Mouse (Mus musculus) forebrain, embryonic 16.5 days (tissue): ENCODE measurements at regions not wholly inside any gene's neighbourhood (a gene's known extent, or its start where the extent isn't known, plus 50 kb on each side); places are given as distances from the start of the nearest gene placed in this dataset.

Source experiments
- ATAC-seq: fragments of 200-750 bp; cut with Nextera tagmentation; 2 replicates; pipeline ENCODE4 v1.8.0; 2017; ENCODE audit warnings: mild to moderate bottlenecking, moderate library complexity
- H3K27ac ChIP-seq: fragments of 300-500 bp; sonication (generic); 2 replicates; pipeline ENCODE4 v1.5.1; 2014; ENCODE audit warnings: low read length, control low read depth
- H3K27me3 ChIP-seq: fragments of 300-500 bp; sonication (generic); replicated peaks from 2 replicates; pipeline ENCODE4 v1.6.1; 2014; ENCODE audit warnings: low read length; ENCODE audit not compliant: control insufficient read depth, insufficient read depth
- H3K36me3 ChIP-seq: fragments of 300-500 bp; sonication (generic); 2 replicates; pipeline ENCODE4 v1.6.1; 2014; ENCODE audit not compliant: control insufficient read depth, insufficient read depth
- H3K4me1 ChIP-seq: fragments of 300-500 bp; sonication (generic); replicated peaks from 2 replicates; pipeline ENCODE4 v1.6.1; 2014; ENCODE audit warnings: low read length; ENCODE audit not compliant: control insufficient read depth, insufficient read depth
- H3K4me2 ChIP-seq: fragments of 300-500 bp; sonication (generic); 2 replicates; pipeline ENCODE4 v1.6.1; 2014; ENCODE audit warnings: mild to moderate bottlenecking, low read length, control low read depth
- H3K4me3 ChIP-seq: fragments of 300-500 bp; sonication (generic); replicated peaks from 2 replicates; pipeline ENCODE4 v1.5.1; 2014; ENCODE audit warnings: mild to moderate bottlenecking, low read length, control low read depth
- H3K9ac ChIP-seq: fragments of 300-500 bp; sonication (generic); replicated peaks from 2 replicates; pipeline ENCODE4 v1.6.1; 2014; ENCODE audit warnings: low read depth, low read length, control low read depth
- H3K9me3 ChIP-seq: fragments of 300-500 bp; sonication (generic); 2 replicates; pipeline ENCODE4 v1.6.1; 2016; ENCODE audit warnings: low read length; ENCODE audit not compliant: control insufficient read depth
- WGBS: fragments of 180-500 bp; shearing (Covaris S2); extraction: QIAGEN DNeasy Blood & Tissue Kit; methylation state at CpG from one replicate; pipeline ENCODE4 v1.1.7; 2014; 5-methylcytosine and 5-hydroxymethylcytosine counted together

DNA sequence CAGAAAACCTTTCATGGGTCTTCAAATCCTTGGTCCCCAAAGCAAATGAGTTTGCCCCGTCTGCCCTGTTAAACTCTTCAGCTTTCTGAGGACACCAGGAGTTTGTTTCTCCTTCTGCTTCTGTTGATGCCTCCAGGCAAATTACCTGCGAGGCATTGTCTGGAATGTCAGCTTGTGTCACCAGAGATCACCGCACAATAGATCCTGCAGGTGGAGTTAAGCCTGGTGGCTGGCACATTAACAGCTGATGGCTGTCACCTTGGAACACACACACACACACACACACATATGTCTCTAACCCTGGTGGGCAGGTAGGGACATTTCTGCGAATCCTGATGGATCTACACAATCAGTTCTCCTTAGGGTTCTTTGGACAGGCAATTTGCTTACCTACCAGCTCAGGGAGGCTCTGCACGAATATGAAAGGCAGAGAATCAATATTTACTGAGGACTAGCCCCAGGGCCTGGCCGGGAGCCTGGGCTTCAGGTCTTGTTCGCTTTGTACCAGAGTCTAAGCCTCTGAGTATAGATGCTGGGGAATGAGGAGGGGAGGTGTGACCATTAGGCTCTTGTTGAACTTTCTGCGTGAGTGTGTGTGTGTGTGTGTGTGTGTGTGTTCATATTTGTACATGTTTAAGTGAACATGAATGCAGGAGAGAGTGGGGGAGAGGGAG, 143.4 kb downstream of the Inhbb start:
- H3K36me3 ChIP-seq: no peaks in the 10 kb centered on the region
- H3K9ac ChIP-seq: no peak overlapping the region
- H3K9me3 ChIP-seq: no peaks in the 10 kb centered on the region
- no peaks in the 10 kb centered on the region for H3K27me3 ChIP-seq
- no peaks in the 10 kb centered on the region for H3K4me1 ChIP-seq
- no peak overlapping the region for H3K4me3 ChIP-seq
- WGBS: 79% methylated on average over 8 of the region's 8 CpGs
- ATAC-seq: no peak
- H3K4me2 ChIP-seq: no peak overlapping the region
- no peak overlapping the region for H3K27ac ChIP-seq

DNA sequence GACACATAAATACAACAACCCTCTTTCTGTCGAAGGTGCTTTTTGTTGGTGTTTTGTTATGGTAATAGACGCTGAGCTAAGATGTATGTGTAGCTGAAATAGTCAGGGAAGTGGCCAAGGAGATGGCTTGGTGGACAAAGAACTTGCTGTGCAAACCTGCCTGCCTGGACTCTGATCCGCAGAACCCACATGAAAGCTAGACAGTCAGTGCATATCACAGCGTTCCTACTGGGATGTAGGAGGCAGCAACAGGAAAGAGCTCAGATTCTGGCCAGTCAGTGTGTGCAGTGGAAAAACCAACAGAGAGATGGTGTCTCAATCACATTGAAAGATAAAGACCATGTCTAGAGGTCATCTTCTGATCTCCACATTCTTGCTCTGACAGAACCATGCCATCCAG, 144.1 kb downstream of the Inhbb start:
- Histone ChIP-seq H3K9ac (no peak overlapping the region), H3K9me3 (no peaks in the 10 kb centered on the region), H3K4me3 (no peak overlapping the region), H3K27me3 (no peaks in the 10 kb centered on the region), H3K27ac (no peak overlapping the region), H3K4me1 (no peaks in the 10 kb centered on the region), H3K36me3 (no peaks in the 10 kb centered on the region), H3K4me2 (no peak overlapping the region)
- no peak for ATAC-seq
- WGBS: 62% methylated on average over 4 of the region's 4 CpGs

DNA sequence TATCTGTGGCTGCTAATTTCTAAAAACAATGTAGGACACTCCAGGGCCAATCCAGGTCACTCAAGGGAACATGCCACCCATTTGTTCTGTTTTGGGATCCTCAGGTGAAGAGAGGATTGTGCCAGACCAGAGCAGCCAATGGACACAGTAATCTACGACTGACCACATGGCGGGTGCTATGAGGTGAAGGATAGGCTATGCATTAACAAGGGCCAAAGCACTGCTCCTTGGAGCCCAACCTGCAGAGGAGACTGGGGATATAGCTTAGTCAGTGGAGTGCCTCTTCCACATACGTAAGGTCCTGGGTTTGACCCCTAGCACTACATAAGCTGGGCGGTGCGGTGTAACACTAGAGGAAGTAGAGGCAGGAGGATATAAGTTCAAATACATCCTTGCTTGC, 156.0 kb downstream of the Inhbb start:
- no peak overlapping the region for H3K27ac ChIP-seq
- H3K9ac ChIP-seq: no peak overlapping the region
- H3K36me3 ChIP-seq: no peaks in the 10 kb centered on the region
- WGBS: 94% methylated on average over 5 of the region's 5 CpGs
- H3K27me3 ChIP-seq: no peaks in the 10 kb centered on the region
- H3K4me1 ChIP-seq: peaks cover 3% of the 10 kb centered on the region; the same call in 1 of the 2 replicates
- no peak for ATAC-seq
- H3K9me3 ChIP-seq: peaks cover 4% of the 10 kb centered on the region; the same call in 1 of the 2 replicates
- H3K4me3 ChIP-seq: no peak overlapping the region
- H3K4me2 ChIP-seq: no peak overlapping the region

DNA sequence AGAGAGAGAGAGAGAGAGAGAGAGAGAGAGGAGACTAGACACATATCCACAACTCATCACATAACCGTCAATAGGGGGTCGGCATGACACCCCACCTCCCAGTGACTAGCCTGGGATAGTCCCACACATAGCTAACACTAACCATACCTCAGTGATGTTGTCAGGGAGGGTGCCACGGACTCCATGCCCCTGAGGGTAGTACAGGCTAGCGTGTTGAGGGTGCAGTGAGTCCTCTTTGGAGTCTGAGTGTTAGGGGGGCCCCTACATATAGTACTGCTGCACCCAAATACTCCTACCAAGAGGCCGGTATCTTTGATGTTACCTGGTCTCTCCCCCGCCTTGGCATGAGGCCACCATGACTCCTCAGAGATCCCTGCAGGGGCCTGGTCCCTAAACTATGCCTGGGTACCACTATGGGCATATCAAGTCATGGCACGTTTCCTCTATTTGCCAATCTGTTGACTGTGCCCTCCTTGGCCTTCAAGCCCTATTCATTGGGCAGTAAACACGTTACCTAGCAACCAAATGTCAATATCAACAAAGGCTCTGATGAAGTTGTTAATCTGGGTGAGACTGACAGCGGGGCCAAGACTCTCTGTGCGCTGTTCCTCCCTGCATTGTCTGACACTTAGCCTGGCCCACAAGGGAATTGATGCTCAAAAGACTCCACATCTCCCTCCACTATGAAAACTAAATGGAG, 156.7 kb downstream of the Inhbb start:
- Histone ChIP-seq H3K27ac (no peak overlapping the region), H3K4me1 (peaks cover 3% of the 10 kb centered on the region; the same call in 1 of the 2 replicates), H3K36me3 (no peaks in the 10 kb centered on the region), H3K9ac (no peak overlapping the region), H3K4me2 (no peak overlapping the region), H3K27me3 (no peaks in the 10 kb centered on the region), H3K4me3 (no peak overlapping the region), H3K9me3 (peaks cover 4% of the 10 kb centered on the region; the same call in 1 of the 2 replicates)
- 61% methylated on average over 10 of the region's 10 CpGs for WGBS
- no peak for ATAC-seq

DNA sequence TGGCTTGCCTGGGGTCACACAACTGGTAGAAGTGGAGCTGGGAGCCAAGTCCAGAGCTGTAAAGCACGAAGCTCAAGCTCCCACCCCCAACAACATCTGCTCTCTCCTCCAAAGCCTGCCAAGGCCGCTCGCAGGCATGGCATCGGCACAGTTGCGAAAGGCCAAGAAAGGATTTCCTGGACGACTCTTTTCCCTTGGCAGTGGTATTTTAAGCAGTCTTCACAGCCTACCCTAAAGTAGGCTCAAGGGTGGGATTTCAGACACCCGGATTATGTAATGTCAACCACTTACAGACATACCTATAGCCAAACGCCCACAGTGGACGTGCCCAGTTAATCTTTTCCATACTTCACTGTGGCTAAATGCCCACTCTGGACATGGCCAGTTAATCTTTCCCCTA, 162.6 kb downstream of the Inhbb start:
- Histone ChIP-seq H3K27me3 (no peaks in the 10 kb centered on the region), H3K9ac (no peak overlapping the region), H3K9me3 (peaks cover 4% of the 10 kb centered on the region; the same call in 1 of the 2 replicates), H3K27ac (no peak overlapping the region), H3K4me3 (no peak overlapping the region), H3K36me3 (no peaks in the 10 kb centered on the region), H3K4me2 (no peak overlapping the region), H3K4me1 (peaks cover 6% of the 10 kb centered on the region; the same call in 1 of the 2 replicates)
- WGBS: 64% methylated on average over 9 of the region's 9 CpGs
- ATAC-seq: no peak

DNA sequence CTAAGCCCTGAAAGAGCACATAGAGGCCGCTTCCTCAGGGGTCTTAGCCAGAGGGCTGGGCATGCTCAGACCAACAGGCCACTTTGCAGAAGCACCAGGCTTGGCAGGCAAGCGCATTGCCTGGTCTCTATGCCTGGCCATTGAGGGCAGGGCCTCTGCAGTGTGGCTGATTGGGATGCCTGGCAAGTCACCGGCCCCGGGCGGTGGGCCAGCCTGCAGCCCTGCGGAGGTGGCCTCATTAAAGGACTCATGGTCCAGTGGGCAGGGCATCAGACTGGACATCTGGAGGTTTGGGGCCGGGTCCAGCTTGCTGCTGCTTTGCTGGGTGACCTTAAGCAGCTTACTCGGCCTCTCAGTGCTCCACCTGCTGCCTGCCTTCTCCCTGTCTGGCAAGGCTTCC, 165.3 kb downstream of the Inhbb start:
- Histone ChIP-seq H3K9ac (no peak overlapping the region), H3K4me3 (no peak overlapping the region), H3K9me3 (peaks cover under 1% of the 10 kb centered on the region; the same call in 1 of the 2 replicates), H3K27ac (peak overlapping the region; percentile 71), H3K4me1 (peaks cover 6% of the 10 kb centered on the region; the same call in 1 of the 2 replicates), H3K4me2 (no peak overlapping the region), H3K27me3 (no peaks in the 10 kb centered on the region), H3K36me3 (no peaks in the 10 kb centered on the region)
- ATAC-seq: peak; percentile 82
- 25% methylated on average over 8 of the region's 8 CpGs for WGBS

DNA sequence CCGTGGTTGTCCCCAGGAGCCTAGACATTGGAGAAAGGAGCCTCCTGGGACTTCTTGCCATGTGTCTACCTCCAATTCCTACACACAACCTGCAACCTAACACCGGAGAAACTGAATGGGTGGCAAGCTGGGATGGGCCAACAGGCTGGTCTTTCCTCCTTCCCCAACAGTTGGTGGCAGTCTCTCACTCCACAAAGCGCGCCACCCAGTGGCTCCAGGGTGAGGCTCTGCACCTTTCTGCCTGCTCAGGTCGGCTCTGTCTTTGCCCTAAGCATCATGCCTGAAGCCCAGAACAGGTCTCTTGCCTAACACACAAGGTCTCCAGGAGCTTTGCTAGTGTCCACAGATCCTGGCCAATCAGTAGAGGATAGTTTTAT, 166.0 kb downstream of the Inhbb start:
- Histone ChIP-seq H3K27ac (peak overlapping the region; percentile 71), H3K36me3 (no peaks in the 10 kb centered on the region), H3K9ac (no peak overlapping the region), H3K9me3 (no peaks in the 10 kb centered on the region), H3K4me1 (peaks cover 6% of the 10 kb centered on the region; the same call in 1 of the 2 replicates), H3K4me2 (no peak overlapping the region), H3K27me3 (no peaks in the 10 kb centered on the region), H3K4me3 (no peak overlapping the region)
- peak; percentile 8; the same call in 1 of the 2 replicates for ATAC-seq
- WGBS: 41% methylated on average over 5 of the region's 5 CpGs

DNA sequence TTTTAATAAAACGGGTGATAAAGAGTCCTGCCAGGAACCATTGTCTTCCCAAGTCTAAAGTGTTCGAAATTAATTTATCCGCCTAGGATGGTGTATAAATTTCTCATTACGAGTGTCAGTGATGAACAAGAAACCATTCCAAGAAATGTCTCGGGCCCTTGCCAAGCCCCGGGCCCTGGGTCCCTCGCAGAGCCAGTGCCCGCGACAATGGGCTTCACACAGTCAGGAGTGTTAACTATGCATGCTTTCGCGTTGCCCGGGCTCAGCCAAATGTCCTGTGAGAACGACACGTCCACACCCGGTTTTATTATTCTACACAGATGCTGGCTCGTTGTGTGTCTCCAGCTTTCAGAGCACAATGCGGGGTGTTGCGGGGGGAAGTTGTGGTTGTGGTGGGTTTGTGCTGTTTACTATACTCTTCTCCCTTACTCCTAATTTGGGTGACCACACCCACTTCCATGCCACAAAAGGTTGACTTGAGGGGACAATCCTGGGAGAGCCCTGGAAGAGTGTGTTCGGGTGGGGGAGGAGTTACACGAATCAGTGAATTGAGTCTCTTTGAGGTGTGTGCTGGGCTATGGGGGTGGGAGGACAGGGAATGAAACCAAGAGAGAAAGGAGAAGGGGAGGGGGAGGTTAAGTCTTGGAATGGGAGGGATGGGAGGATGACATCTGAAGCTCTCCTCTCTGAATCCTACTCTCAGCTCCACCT, 166.5 kb downstream of the Inhbb start:
- H3K9me3 ChIP-seq: no peaks in the 10 kb centered on the region
- H3K27me3 ChIP-seq: no peaks in the 10 kb centered on the region
- H3K27ac ChIP-seq: peak overlapping the region; percentile 71
- peak; percentile 84 for ATAC-seq
- H3K4me2 ChIP-seq: no peak overlapping the region
- H3K4me3 ChIP-seq: no peak overlapping the region
- no peak overlapping the region for H3K9ac ChIP-seq
- no peaks in the 10 kb centered on the region for H3K36me3 ChIP-seq
- 31% methylated on average over 20 of the region's 20 CpGs for WGBS
- H3K4me1 ChIP-seq: peaks cover 6% of the 10 kb centered on the region; the same call in 1 of the 2 replicates

DNA sequence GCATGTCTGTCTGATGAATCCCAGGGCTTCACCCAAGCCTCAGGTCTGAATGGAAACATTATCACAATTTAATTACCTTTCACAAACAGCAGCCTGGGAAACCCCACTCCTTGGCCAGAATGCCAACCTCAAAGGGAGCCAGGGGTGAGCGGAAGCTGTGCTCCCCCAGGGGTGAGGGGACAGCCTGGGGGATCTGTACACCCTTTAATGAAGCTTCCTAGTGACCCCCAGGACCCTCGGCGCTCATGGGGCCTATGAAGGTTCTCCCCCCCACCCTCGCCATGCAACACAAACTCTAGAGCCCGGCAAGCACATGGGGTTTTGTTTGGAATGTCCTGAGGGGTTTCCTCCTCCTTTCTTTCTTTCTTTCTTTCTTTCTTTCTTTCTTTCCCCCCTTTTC, 167.1 kb downstream of the Inhbb start:
- WGBS: 44% methylated on average over 5 of the region's 5 CpGs
- no peaks in the 10 kb centered on the region for H3K9me3 ChIP-seq
- H3K27ac ChIP-seq: peak overlapping the region; percentile 63
- H3K27me3 ChIP-seq: no peaks in the 10 kb centered on the region
- no peaks in the 10 kb centered on the region for H3K36me3 ChIP-seq
- no peak overlapping the region for H3K4me3 ChIP-seq
- peaks cover 6% of the 10 kb centered on the region; the same call in 1 of the 2 replicates for H3K4me1 ChIP-seq
- peak; percentile 21; the same call in 1 of the 2 replicates for ATAC-seq
- H3K9ac ChIP-seq: no peak overlapping the region
- no peak overlapping the region for H3K4me2 ChIP-seq
